Mouse (Mus musculus) embryo, embryonic 10 days (tissue): Measurements from ENCODE around the gene Bhlhb9.
"Not testable (repeated sequence)": the region's sequence is repeated elsewhere in the genome, so short reads cannot be mapped to it uniquely, and the experiment has no call there.

Experiments used
- DNase-seq: peaks from one replicate; pipeline ENCODE4 v3.0.0-alpha.2; 2015; ENCODE audit warnings: low spot score

Bhlhb9 gene

DNA sequence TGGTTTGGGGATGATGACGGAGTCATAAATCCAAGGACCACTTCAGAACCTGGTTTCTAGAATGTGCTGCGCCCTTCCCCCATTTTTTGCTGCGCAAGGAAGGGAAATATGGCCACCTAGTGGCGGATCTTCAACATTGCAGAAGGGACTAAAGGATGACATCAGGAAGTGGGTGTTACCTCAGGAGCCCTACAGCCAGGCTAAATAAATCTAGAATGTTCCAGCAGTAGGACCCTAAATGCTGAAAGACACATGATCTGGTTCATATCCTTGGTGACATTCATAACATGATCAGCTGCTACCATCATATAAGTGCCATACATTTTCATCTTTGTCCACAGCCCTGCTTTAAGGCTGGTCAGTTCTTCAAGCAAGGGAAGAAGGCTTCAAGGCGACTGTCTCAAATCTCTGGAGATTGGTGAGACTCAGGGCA, at the start of gene Bhlhb9:
Bhlhb9 (plus strand) TSS at position 383 of the 433 bp plus-strand sequence.
- DNase-seq, result peak; percentile 71

DNA sequence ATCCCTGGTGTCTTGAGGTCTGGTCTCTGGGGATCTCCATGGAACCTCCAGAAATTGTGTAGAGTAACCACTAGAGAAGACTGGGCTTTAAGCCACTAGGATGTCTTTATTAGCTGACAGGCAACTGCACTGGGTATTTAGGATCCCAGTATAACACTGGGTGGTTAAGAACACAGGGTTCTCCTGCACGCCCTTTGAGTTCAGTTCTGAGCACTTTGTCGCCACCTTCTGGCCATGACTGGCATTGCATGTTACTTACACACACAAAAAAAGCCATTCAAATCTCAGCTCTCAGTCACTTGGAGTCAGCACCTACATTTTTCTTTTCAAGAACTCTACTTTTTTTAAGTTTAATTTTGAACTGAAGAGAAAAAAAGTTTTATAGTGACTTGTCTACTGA, 44.6 kb upstream of the Bhlhb9 start:
- DNase-seq, result peak; percentile 78

DNA sequence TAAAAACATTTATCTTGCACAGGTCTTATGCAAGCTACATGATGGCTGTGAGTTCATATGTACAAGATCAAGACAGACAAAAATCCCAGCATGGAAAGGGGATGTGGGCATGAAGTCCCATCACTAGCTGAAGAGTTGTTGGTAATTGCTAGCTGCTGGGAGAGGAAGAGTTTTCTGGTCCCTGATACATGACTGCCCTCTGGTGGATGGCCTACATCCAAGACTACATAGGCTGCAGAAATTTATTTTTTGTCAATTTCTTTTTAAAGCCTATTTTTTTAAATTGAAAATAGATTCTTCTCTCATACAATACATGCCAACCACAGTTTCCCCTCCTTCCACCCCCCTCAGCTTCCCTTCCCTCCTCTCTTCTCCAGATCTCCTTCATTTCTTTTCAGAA, 35.7 kb upstream of the Bhlhb9 start:
- DNase-seq, result peak; percentile 20

- no peak for DNase-seq
Measured at GRCm38 (mm10) chrX:135768043-135768548, 29.3 kb upstream of the Bhlhb9 start.

DNA sequence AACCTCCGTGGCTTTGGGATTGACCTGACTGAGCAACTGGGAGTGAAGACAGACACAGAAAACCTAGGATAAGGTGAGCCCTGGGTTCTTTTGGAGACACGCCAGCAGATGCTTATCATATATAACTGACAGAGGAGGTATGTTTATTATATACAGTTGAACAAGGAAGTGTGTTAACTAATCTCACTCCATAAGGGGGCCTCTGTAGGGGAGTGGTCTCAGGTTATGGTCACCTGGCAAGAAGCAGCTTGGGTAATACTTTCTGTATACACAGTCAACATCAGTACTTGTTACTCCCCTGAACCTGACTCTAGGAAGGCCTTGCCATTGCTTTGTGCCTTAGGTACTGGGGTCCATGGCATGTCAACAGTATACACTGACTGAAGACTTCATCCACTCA, 28.8 kb upstream of the Bhlhb9 start:
- DNase-seq, result no peak

GRCm38 (mm10) chrX:135791536-135791935, 5.9 kb upstream of the Bhlhb9 start:
- no peak for DNase-seq

DNA sequence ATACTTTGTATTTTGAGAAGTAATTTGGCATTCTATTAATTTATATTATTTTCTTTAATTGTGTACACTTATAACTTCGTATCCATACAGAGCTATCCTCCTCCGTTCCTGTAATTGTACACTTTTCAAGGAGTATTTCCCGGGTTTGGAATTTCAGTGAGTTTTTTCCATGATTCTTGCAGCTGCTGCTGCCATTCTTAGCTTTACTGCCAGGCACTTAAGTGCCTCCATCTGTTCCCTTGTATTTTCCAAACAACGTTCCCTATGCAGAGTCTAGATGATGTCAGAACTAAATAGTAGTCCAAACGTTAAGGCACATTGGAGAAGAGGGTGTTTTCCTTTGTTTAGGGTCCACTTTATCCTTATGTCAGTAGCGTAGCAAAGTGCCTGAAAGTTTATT, 5.1 kb upstream of the Bhlhb9 start:
- no peak for DNase-seq

DNA sequence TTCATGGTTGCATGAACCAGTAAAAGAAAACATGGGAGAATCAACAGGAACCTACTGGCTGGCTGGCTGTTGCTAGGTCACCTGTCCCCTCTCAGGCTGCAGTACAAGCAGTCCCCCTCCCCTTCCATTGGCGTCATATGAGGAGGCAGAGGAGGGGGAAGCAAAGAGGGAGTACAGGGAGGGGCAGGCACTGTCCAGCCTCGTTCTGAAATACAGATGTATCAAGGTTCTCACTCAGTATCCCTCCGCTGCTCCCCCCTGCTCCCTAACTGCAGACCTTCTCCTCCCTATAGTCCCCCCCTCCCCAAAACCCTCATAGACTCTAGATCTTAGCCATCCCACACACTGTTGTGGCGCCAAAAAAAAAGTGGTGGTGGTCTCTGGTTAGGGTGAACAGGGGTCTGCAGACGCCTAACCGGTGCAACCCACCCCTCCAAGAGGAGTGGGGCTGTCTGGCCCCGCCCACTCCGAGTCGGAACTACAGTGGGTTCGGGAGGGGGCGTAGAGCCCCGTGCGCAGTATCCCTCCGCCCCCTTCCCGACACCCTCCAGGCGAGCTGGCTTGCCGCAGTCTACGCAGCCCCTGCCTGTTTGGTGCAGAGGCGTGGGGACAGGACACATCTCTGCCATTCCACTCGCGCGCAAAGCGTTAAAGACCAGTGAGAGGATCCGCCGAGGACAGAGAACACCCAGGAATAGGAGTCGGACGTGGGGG, 1.6 kb upstream of the Bhlhb9 start:
- peak; percentile 73 for DNase-seq

- DNase-seq, result not testable (repeated sequence)
Measured at GRCm38 (mm10) chrX:135796305-135797211, 836 bp upstream of the Bhlhb9 start.

GRCm38 (mm10) chrX:135804149-135804548, 6.8 kb downstream of the Bhlhb9 start:
- no peak for DNase-seq

- peak; percentile 51 for DNase-seq
Measured at GRCm38 (mm10) chrX:135805780-135806179, 8.4 kb downstream of the Bhlhb9 start.

- not testable (repeated sequence) for DNase-seq
Measured at GRCm38 (mm10) chrX:135835896-135836295, 38.5 kb downstream of the Bhlhb9 start.

DNA sequence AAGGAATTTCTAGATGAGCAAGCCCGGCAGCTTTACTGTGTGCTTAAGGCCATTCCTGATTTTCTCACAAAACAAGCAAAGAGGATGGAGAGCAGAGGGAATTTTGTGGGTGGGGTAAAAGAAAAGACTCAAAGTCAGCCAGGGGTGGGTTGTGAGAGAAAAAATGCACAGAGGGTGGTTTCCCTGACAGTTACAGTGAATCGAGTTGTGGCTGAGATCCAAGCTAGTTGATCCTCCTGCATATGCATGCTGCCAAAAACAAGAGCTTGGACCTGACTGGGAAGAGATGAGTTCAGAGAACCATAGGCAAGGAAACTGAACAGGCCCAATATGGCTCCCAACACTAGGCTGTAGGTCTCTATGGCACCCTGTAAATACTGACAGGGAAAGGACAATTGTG, 40.5 kb downstream of the Bhlhb9 start:
- DNase-seq, result no peak

GRCm38 (mm10) chrX:135838521-135839360, 41.3 kb downstream of the Bhlhb9 start, which contains the start of gene Gprasp2:
TSS of gene Gprasp2 (plus strand) at chrX:135839034.
- peak; percentile 42 for DNase-seq

GRCm38 (mm10) chrX:135839397-135840391, 42.3 kb downstream of the Bhlhb9 start:
- peak; percentile 60 for DNase-seq

- DNase-seq, result not testable (repeated sequence)
Measured at GRCm38 (mm10) chrX:135866806-135867205, 69.4 kb downstream of the Bhlhb9 start.

DNA sequence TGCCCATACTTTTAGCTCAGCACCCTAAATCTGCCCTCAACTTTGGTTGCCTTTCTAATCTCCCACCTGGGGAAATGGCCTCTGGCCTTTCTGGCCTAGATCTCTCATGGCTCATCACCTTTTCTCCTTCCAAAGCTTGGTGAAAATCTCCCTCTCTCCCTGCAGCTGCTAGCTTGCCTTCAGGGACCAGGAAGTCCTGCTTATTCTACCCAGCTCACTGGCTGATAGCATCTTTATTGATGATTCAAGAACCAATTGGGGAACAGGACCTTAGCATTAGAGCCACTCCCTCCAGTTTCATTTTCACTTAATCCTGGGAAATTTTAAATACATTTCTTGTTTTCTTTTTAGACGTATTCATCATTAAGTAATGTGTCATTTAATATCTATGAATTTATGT, 79.3 kb downstream of the Bhlhb9 start:
- DNase-seq, result no peak

- DNase-seq, result no peak
Measured at GRCm38 (mm10) chrX:135879626-135880025, 82.2 kb downstream of the Bhlhb9 start.

- DNase-seq, result peak; percentile 78
Measured at GRCm38 (mm10) chrX:135885411-135886233, 88.2 kb downstream of the Bhlhb9 start.

GRCm38 (mm10) chrX:135886234-135886585, 88.8 kb downstream of the Bhlhb9 start:
- peak; percentile 4 for DNase-seq
